Mouse (Mus musculus): ENCODE measurements around the gene Net1. TPM values are rescaled to one million over a fixed set of nuclear protein-coding genes. Genes with fewer than 3 reads are reported as not detected.
"Not testable (repeated sequence)": the region's sequence is repeated elsewhere in the genome, so short reads cannot be mapped to it uniquely, and the experiment has no call there.

Gene Net1
- polyA plus RNA-seq, 1 experiment from 2014 or later = 50.3 TPM

- ATAC-seq (ENCODE audit: insufficient read depth, low FRiP score, low TSS enrichment) (no peak), DNase-seq (ENCODE audit: low spot score) (no peak)
- H3K4me3 ChIP-seq (ENCODE audit: low read depth, low read length) = no peak overlapping the region
- 90% methylated on average over 5 of the region's 5 CpGs for WGBS
- no peaks in the 10 kb centered on the region for H3K4me1 ChIP-seq (ENCODE audit: control insufficient read depth, insufficient read depth, low read length)
- no peak overlapping the region for H3K4me2 ChIP-seq (ENCODE audit: low read depth)
- H3K27me3 ChIP-seq (ENCODE audit: control insufficient read depth, insufficient read depth, low read length) = no peaks in the 10 kb centered on the region
- H3K9ac ChIP-seq (ENCODE audit: low read length) = no peak overlapping the region
- no peak overlapping the region for H3K27ac ChIP-seq (ENCODE audit: low read depth, low read length)
- H3K36me3 ChIP-seq (ENCODE audit: control insufficient read depth, insufficient read depth, low read length) = no peaks in the 10 kb centered on the region
- H3K9me3 ChIP-seq (ENCODE audit: control insufficient read depth, low read length) = no peaks in the 10 kb centered on the region
These were observed 6.5 kb upstream of the Net1 start for GRCm38 (mm10) chr13:3924483-3924882.

GRCm38 (mm10) chr13:3913504-3913903, 4.5 kb downstream of the Net1 start:
- Histone ChIP-seq H3K4me3 (ENCODE audit: low read depth, low read length) (no peak overlapping the region), H3K9ac (ENCODE audit: low read length) (no peak overlapping the region), H3K27me3 (ENCODE audit: control insufficient read depth, insufficient read depth, low read length) (no peaks in the 10 kb centered on the region), H3K9me3 (ENCODE audit: control insufficient read depth, low read length) (peaks cover 3% of the 10 kb centered on the region; the same call in 1 of the 2 replicates), H3K4me2 (ENCODE audit: low read depth) (no peak overlapping the region), H3K36me3 (ENCODE audit: control insufficient read depth, insufficient read depth, low read length) (peaks cover 2% of the 10 kb centered on the region; the same call in 1 of the 2 replicates), H3K27ac (ENCODE audit: low read depth, low read length) (no peak overlapping the region), H3K4me1 (ENCODE audit: control insufficient read depth, insufficient read depth, low read length) (peaks cover 3% of the 10 kb centered on the region; the same call in 1 of the 2 replicates)
- DNase-seq (ENCODE audit: low spot score) (no peak), ATAC-seq (ENCODE audit: insufficient read depth, low FRiP score, low TSS enrichment) (no peak)
- WGBS = 88% methylated on average over 4 of the region's 4 CpGs

GRCm38 (mm10) chr13:3910356-3910755, 7.7 kb downstream of the Net1 start:
- Histone ChIP-seq H3K27ac (ENCODE audit: low read depth, low read length) (no peak overlapping the region), H3K27me3 (ENCODE audit: control insufficient read depth, insufficient read depth, low read length) (no peaks in the 10 kb centered on the region), H3K9me3 (ENCODE audit: control insufficient read depth, low read length) (no peaks in the 10 kb centered on the region), H3K36me3 (ENCODE audit: control insufficient read depth, insufficient read depth, low read length) (no peaks in the 10 kb centered on the region; the same call in 1 of the 2 replicates), H3K9ac (ENCODE audit: low read length) (no peak overlapping the region), H3K4me2 (ENCODE audit: low read depth) (no peak overlapping the region), H3K4me1 (ENCODE audit: control insufficient read depth, insufficient read depth, low read length) (no peaks in the 10 kb centered on the region), H3K4me3 (ENCODE audit: low read depth, low read length) (no peak overlapping the region)
- no peak for DNase-seq (ENCODE audit: low spot score)
- WGBS = 79% methylated on average over 5 of the region's 5 CpGs
- no peak for ATAC-seq (ENCODE audit: insufficient read depth, low FRiP score, low TSS enrichment)

GRCm38 (mm10) chr13:3908262-3908661, 9.8 kb downstream of the Net1 start:
- Histone ChIP-seq H3K4me3 (ENCODE audit: low read depth, low read length) (no peak overlapping the region), H3K27ac (ENCODE audit: low read depth, low read length) (no peak overlapping the region), H3K27me3 (ENCODE audit: control insufficient read depth, insufficient read depth, low read length) (no peaks in the 10 kb centered on the region), H3K4me2 (ENCODE audit: low read depth) (no peak overlapping the region), H3K9ac (ENCODE audit: low read length) (no peak overlapping the region), H3K4me1 (ENCODE audit: control insufficient read depth, insufficient read depth, low read length) (no peaks in the 10 kb centered on the region), H3K9me3 (ENCODE audit: control insufficient read depth, low read length) (no peaks in the 10 kb centered on the region), H3K36me3 (ENCODE audit: control insufficient read depth, insufficient read depth, low read length) (no peaks in the 10 kb centered on the region; the same call in 1 of the 2 replicates)
- DNase-seq (ENCODE audit: low spot score) (no peak), ATAC-seq (ENCODE audit: insufficient read depth, low FRiP score, low TSS enrichment) (no peak)
- 80% methylated on average over 4 of the region's 4 CpGs for WGBS

- H3K36me3 ChIP-seq (ENCODE audit: control insufficient read depth, insufficient read depth, low read length) = no peaks in the 10 kb centered on the region; the same call in 1 of the 2 replicates
- H3K9ac ChIP-seq (ENCODE audit: low read length) = no peak overlapping the region
- no peak overlapping the region for H3K27ac ChIP-seq (ENCODE audit: low read depth, low read length)
- H3K27me3 ChIP-seq (ENCODE audit: control insufficient read depth, insufficient read depth, low read length) = no peaks in the 10 kb centered on the region
- ATAC-seq (ENCODE audit: insufficient read depth, low FRiP score, low TSS enrichment) (no peak), DNase-seq (ENCODE audit: low spot score) (no peak)
- H3K4me1 ChIP-seq (ENCODE audit: control insufficient read depth, insufficient read depth, low read length) = no peaks in the 10 kb centered on the region
- H3K4me2 ChIP-seq (ENCODE audit: low read depth) = no peak overlapping the region
- 89% methylated on average over 6 of the region's 6 CpGs for WGBS
- H3K4me3 ChIP-seq (ENCODE audit: low read depth, low read length) = no peak overlapping the region
- H3K9me3 ChIP-seq (ENCODE audit: control insufficient read depth, low read length) = no peaks in the 10 kb centered on the region
These were observed 10.8 kb downstream of the Net1 start for GRCm38 (mm10) chr13:3907151-3907696.

GRCm38 (mm10) chr13:3899301-3899700, 18.7 kb downstream of the Net1 start:
- no peaks in the 10 kb centered on the region for H3K9me3 ChIP-seq (ENCODE audit: control insufficient read depth, low read length)
- no peak overlapping the region for H3K4me2 ChIP-seq (ENCODE audit: low read depth)
- no peaks in the 10 kb centered on the region for H3K4me1 ChIP-seq (ENCODE audit: control insufficient read depth, insufficient read depth, low read length)
- no peak for DNase-seq (ENCODE audit: low spot score)
- no peak overlapping the region for H3K4me3 ChIP-seq (ENCODE audit: low read depth, low read length)
- no peaks in the 10 kb centered on the region; the same call in 1 of the 2 replicates for H3K36me3 ChIP-seq (ENCODE audit: control insufficient read depth, insufficient read depth, low read length)
- H3K27me3 ChIP-seq (ENCODE audit: control insufficient read depth, insufficient read depth, low read length) = no peaks in the 10 kb centered on the region
- no peak for ATAC-seq (ENCODE audit: insufficient read depth, low FRiP score, low TSS enrichment)
- 91% methylated on average over 9 of the region's 9 CpGs for WGBS
- no peak overlapping the region for H3K27ac ChIP-seq (ENCODE audit: low read depth, low read length)
- no peak overlapping the region for H3K9ac ChIP-seq (ENCODE audit: low read length)

GRCm38 (mm10) chr13:3898202-3898601, 19.8 kb downstream of the Net1 start:
- WGBS = 91% methylated on average over 5 of the region's 5 CpGs
- H3K27me3 ChIP-seq (ENCODE audit: control insufficient read depth, insufficient read depth, low read length); ATAC-seq (ENCODE audit: insufficient read depth, low FRiP score, low TSS enrichment); H3K4me1 ChIP-seq (ENCODE audit: control insufficient read depth, insufficient read depth, low read length); H3K27ac ChIP-seq (ENCODE audit: low read depth, low read length); DNase-seq (ENCODE audit: low spot score); H3K4me2 ChIP-seq (ENCODE audit: low read depth); H3K9ac ChIP-seq (ENCODE audit: low read length); H3K4me3 ChIP-seq (ENCODE audit: low read depth, low read length); H3K9me3 ChIP-seq (ENCODE audit: control insufficient read depth, low read length); H3K36me3 ChIP-seq (ENCODE audit: control insufficient read depth, insufficient read depth, low read length): not testable (repeated sequence)

- peak; percentile 73 for DNase-seq (ENCODE audit: low spot score)
- no peaks in the 10 kb centered on the region for H3K9me3 ChIP-seq (ENCODE audit: control insufficient read depth, low read length)
- H3K4me1 ChIP-seq (ENCODE audit: control insufficient read depth, insufficient read depth, low read length) = no peaks in the 10 kb centered on the region
- WGBS = 44% methylated on average over 5 of the region's 5 CpGs
- no peak overlapping the region for H3K27ac ChIP-seq (ENCODE audit: low read depth, low read length)
- H3K27me3 ChIP-seq (ENCODE audit: control insufficient read depth, insufficient read depth, low read length) = no peaks in the 10 kb centered on the region
- no peak overlapping the region for H3K4me2 ChIP-seq (ENCODE audit: low read depth)
- ATAC-seq (ENCODE audit: insufficient read depth, low FRiP score, low TSS enrichment) = no peak
- H3K9ac ChIP-seq (ENCODE audit: low read length) = no peak overlapping the region
- no peak overlapping the region for H3K4me3 ChIP-seq (ENCODE audit: low read depth, low read length)
- no peaks in the 10 kb centered on the region; the same call in 1 of the 2 replicates for H3K36me3 ChIP-seq (ENCODE audit: control insufficient read depth, insufficient read depth, low read length)
These were observed 21.1 kb downstream of the Net1 start for GRCm38 (mm10) chr13:3896913-3897312.

- H3K9ac ChIP-seq (ENCODE audit: low read length) = no peak overlapping the region
- ATAC-seq (ENCODE audit: insufficient read depth, low FRiP score, low TSS enrichment) (no peak), DNase-seq (ENCODE audit: low spot score) (no peak)
- H3K27me3 ChIP-seq (ENCODE audit: control insufficient read depth, insufficient read depth, low read length) = no peaks in the 10 kb centered on the region
- 92% methylated on average over 6 of the region's 6 CpGs for WGBS
- H3K4me2 ChIP-seq (ENCODE audit: low read depth) = no peak overlapping the region
- H3K36me3 ChIP-seq (ENCODE audit: control insufficient read depth, insufficient read depth, low read length) = no peaks in the 10 kb centered on the region; the same call in 1 of the 2 replicates
- no peak overlapping the region for H3K4me3 ChIP-seq (ENCODE audit: low read depth, low read length)
- no peak overlapping the region for H3K27ac ChIP-seq (ENCODE audit: low read depth, low read length)
- H3K9me3 ChIP-seq (ENCODE audit: control insufficient read depth, low read length) = no peaks in the 10 kb centered on the region
- H3K4me1 ChIP-seq (ENCODE audit: control insufficient read depth, insufficient read depth, low read length) = no peaks in the 10 kb centered on the region
These were observed 22.0 kb downstream of the Net1 start for GRCm38 (mm10) chr13:3896032-3896431.

Data from neural tube, embryonic 11.5 days (tissue).